25 mouse cellular contexts compared by ENCODE assay signal in genomic region chr2:103694777-103695563, GRCm38 (mm10).
DNase-seq lines count a peak whose midpoint lies in the region; ATAC-seq and TF ChIP-seq lines count a peak whose summit lies in the region.
"Had no signal": no experiment of that assay in that cellular context is flagged by ENCODE, and none has a peak within 500 bp of the region (broad histone marks: within the 10 kb centered on the region; RNA-seq: fewer than 3 reads in every experiment).

No protein-coding gene starts in this region.

- dilution Hi-C loops in CH12.LX (cut with MboI; ENCODE audit: extremely low pct_ligation_motif_present, extremely low pct_unique_long_range_greater_than_20kb, low sequenced_read_pairs) = no loop called here

- peak; percentile 77 for ATAC-seq in common myeloid progenitor, adult 5-6 weeks (replicated peaks; ENCODE audit: low read depth, poor library complexity, severe bottlenecking)
- no peak for ATAC-seq in limb, embryonic 12.5 days (ENCODE audit: insufficient number of reproducible peaks, insufficient read depth, low FRiP score, low TSS enrichment, low read depth)
- no peak for ATAC-seq in cerebellum, adult (ENCODE audit: insufficient number of reproducible peaks, low FRiP score, low TSS enrichment)
- ATAC-seq: intestine, embryonic 15.5 days had no signal

- H3K27ac ChIP-seq in CH12.LX (ENCODE audit: insufficient read depth, low read depth) = no peak overlapping the region
- peak overlapping the region; percentile 82 for H3K27ac ChIP-seq in limb, embryonic 12.5 days
- H3K27ac ChIP-seq in heart, adult 2 months = no peak overlapping the region
- H3K27ac ChIP-seq in left cerebral cortex, adult 2 months = no peak overlapping the region
- H3K27ac ChIP-seq: forebrain, embryonic 12.5 days; hindbrain, embryonic 12.5 days; intestine, embryonic 15.5 days; kidney, embryonic 15.5 days; liver, embryonic 13.5 days; lung, embryonic 15.5 days; neural tube, embryonic 13.5 days had no signal

- no peak overlapping the region for H3K4me3 ChIP-seq in CH12.LX (replicated peaks in 1 of 3; ENCODE audit: low read depth in 2 of 3, low read length in 2 of 3, poor library complexity in 1 of 3)
- H3K4me3 ChIP-seq in limb, embryonic 12.5 days (replicated peaks) = no peak overlapping the region
- H3K4me3 ChIP-seq in heart, adult 2 months = no peak overlapping the region
- H3K4me3 ChIP-seq in left cerebral cortex, adult 2 months = no peak overlapping the region
- H3K4me3 ChIP-seq: forebrain, embryonic 12.5 days; hindbrain, embryonic 12.5 days; intestine, embryonic 15.5 days; kidney, embryonic 15.5 days; liver, embryonic 13.5 days; lung, embryonic 15.5 days; neural tube, embryonic 13.5 days had no signal

- peaks cover 0 to 32% of the 10 kb centered on the region in 2 experiments; a peak in 2 of 4 replicates for H3K4me1 ChIP-seq in CH12.LX (ENCODE audit: control insufficient read depth in 1 of 2, insufficient read depth in 2 of 2)
- peaks cover 41% of the 10 kb centered on the region for H3K4me1 ChIP-seq in limb, embryonic 12.5 days (replicated peaks)
- H3K4me1 ChIP-seq in heart, adult 2 months (ENCODE audit: control insufficient read depth, insufficient read depth, low read length) = peaks cover 2% of the 10 kb centered on the region; the same call in 1 of the 2 replicates
- H3K4me1 ChIP-seq: liver, embryonic 13.5 days had no signal

- 35% methylated on average over 4 of the region's 4 CpGs for WGBS in limb, embryonic 12.5 days
- WGBS in heart, adult 2 months = 83% methylated on average over 4 of the region's 4 CpGs

- DNase-seq in CH12.LX (ENCODE audit: extremely low read depth) = peak; percentile 21
- peak; percentile 77 for DNase-seq in fibroblast of lung, adult 2 months (ENCODE audit: low read depth)
- no peak for DNase-seq in heart, adult 2 months
- DNase-seq in left cerebral cortex, adult 2 months (ENCODE audit: extremely low spot score in 1 of 2, low spot score in 2 of 2) = no peak
- DNase-seq in thymus, postnatal 0 days (ENCODE audit: low spot score) = no peak
- DNase-seq: adrenal gland, postnatal 14 days; cerebellum, adult 18-20 months; cerebellum, postnatal 25 days; gastrocnemius, postnatal 25 days; heart, postnatal 10 days; liver, embryonic 13.5 days; lung, postnatal 4 days; midbrain, embryonic 14.5 days; right cerebral cortex, adult 18-20 months; thymus, postnatal 4 days had no signal

- no peak overlapping the region for H3K9ac ChIP-seq in CH12.LX (ENCODE audit: insufficient read depth, low read depth)
- no peak overlapping the region for H3K9ac ChIP-seq in limb, embryonic 12.5 days (replicated peaks)
- no peak overlapping the region for H3K9ac ChIP-seq in heart, adult 2 months (ENCODE audit: low read depth, low read length)
- H3K9ac ChIP-seq: forebrain, embryonic 12.5 days; hindbrain, embryonic 12.5 days; intestine, embryonic 15.5 days; kidney, embryonic 15.5 days; liver, embryonic 13.5 days; lung, embryonic 15.5 days; neural tube, embryonic 13.5 days had no signal

- in situ Hi-C loops in CH12.LX (cut with MboI; ENCODE audit: low pct_ligation_motif_present, low pct_unique_long_range_greater_than_20kb, low sequenced_read_pairs) = loop anchor here (5.0 kb wide), 1 partner anchor 128 kb away; the partner anchor contains the start of gene Abtb2

- peaks cover 0 to 9% of the 10 kb centered on the region in 2 experiments for H3K36me3 ChIP-seq in CH12.LX (replicated peaks in 1 of 2; ENCODE audit: control insufficient read depth in 1 of 2, insufficient read depth in 1 of 2, low read length in 1 of 2)
- peaks cover 2% of the 10 kb centered on the region; the same call in 1 of the 2 replicates for H3K36me3 ChIP-seq in limb, embryonic 12.5 days
- H3K36me3 ChIP-seq in heart, adult 2 months (ENCODE audit: control insufficient read depth, insufficient read depth, low read length) = no peaks in the 10 kb centered on the region; the same call in 1 of the 2 replicates
- H3K36me3 ChIP-seq: forebrain, embryonic 12.5 days; hindbrain, embryonic 12.5 days; intestine, embryonic 15.5 days; kidney, embryonic 15.5 days; liver, embryonic 13.5 days; lung, embryonic 15.5 days; neural tube, embryonic 13.5 days had no signal

- no peak for TF ChIP-seq EP300 in CH12.LX (IDR thresholded peaks at IDR 0.05; ENCODE audit: low read length)
- TF ChIP-seq EP300 in heart, adult 2 months (IDR thresholded peaks at IDR 0.05; ENCODE audit: insufficient read depth, low read depth, low read length) = no peak

- no peaks in the 10 kb centered on the region for H3K9me3 ChIP-seq in CH12.LX (replicated peaks; ENCODE audit: low read length)
- H3K9me3 ChIP-seq in limb, embryonic 12.5 days = no peaks in the 10 kb centered on the region
- H3K9me3 ChIP-seq: forebrain, embryonic 12.5 days; hindbrain, embryonic 12.5 days; intestine, embryonic 15.5 days; kidney, embryonic 15.5 days; liver, embryonic 13.5 days; lung, embryonic 15.5 days; neural tube, embryonic 13.5 days had no signal

- TF ChIP-seq CTCF in CH12.LX (conservative IDR thresholded peaks at IDR 0.05 in 1 of 2, IDR thresholded peaks at IDR 0.05 in 1 of 2; ENCODE audit: low read depth in 2 of 2, low read length in 2 of 2) = peak in 1 of 2 experiments; percentile 59; a peak in 2 of 4 replicates
- TF ChIP-seq CTCF in heart, adult 2 months (IDR thresholded peaks at IDR 0.05) = no peak
- no peak for TF ChIP-seq CTCF in left cerebral cortex, adult 2 months (IDR thresholded peaks at IDR 0.05)

- intact Hi-C loops in heart, adult 2 months (cut with DNase I) = no loop called here
- intact Hi-C loops in left cerebral cortex, adult 2 months (cut with DNase I) = no loop called here

- peak; percentile 63 for TF ChIP-seq RAD21 in CH12.LX (IDR thresholded peaks at IDR 0.05; ENCODE audit: low read depth, low read length)

- H3K4me2 ChIP-seq in CH12.LX (ENCODE audit: insufficient read depth, low read depth, poor library complexity, severe bottlenecking) = no peak overlapping the region
- no peak overlapping the region for H3K4me2 ChIP-seq in limb, embryonic 12.5 days
- H3K4me2 ChIP-seq: forebrain, embryonic 12.5 days; heart, embryonic 11.5 days; hindbrain, embryonic 12.5 days; intestine, embryonic 15.5 days; kidney, embryonic 15.5 days; liver, embryonic 13.5 days; lung, embryonic 15.5 days; neural tube, embryonic 13.5 days had no signal

- H3K79me2 ChIP-seq in CH12.LX (replicated peaks; ENCODE audit: control insufficient read depth, extremely low read depth, insufficient read depth, poor library complexity, severe bottlenecking) = no peaks in the 10 kb centered on the region
- no peaks in the 10 kb centered on the region; the same call in 1 of the 2 replicates for H3K79me2 ChIP-seq in heart, adult 2 months (replicated peaks; ENCODE audit: control insufficient read depth, insufficient read depth, low read length)

- no peak for TF ChIP-seq POLR2A in CH12.LX (IDR thresholded peaks at IDR 0.05; ENCODE audit: low read depth, low read length)
- no peak for TF ChIP-seq POLR2A in heart, adult 2 months (IDR thresholded peaks at IDR 0.05; ENCODE audit: insufficient read depth, low read depth, low read length)

- no peaks in the 10 kb centered on the region for H3K27me3 ChIP-seq in CH12.LX (replicated peaks)
- H3K27me3 ChIP-seq in limb, embryonic 12.5 days = no peaks in the 10 kb centered on the region
- H3K27me3 ChIP-seq in heart, adult 2 months (ENCODE audit: control insufficient read depth, insufficient read depth, low read length) = no peaks in the 10 kb centered on the region
- H3K27me3 ChIP-seq: forebrain, embryonic 12.5 days; hindbrain, embryonic 12.5 days; intestine, embryonic 15.5 days; kidney, embryonic 15.5 days; liver, embryonic 13.5 days; lung, embryonic 15.5 days; neural tube, embryonic 13.5 days had no signal

TF ChIP-seq in CH12.LX, 34 proteins besides CTCF, POLR2A, EP300 and RAD21:
- TF ChIP-seq KAT2A (IDR thresholded peaks at IDR 0.05; ENCODE audit: insufficient replicate concordance, low read length) (no peak), ZC3H11A (IDR thresholded peaks at IDR 0.05; ENCODE audit: low read depth, low read length) (no peak; the same call in 1 of the 2 replicates), SMC3 (IDR thresholded peaks at IDR 0.05; ENCODE audit: low read depth, low read length) (peak; percentile 80)

Comparison
In these comparisons a context has a peak if more than half of its experiments do, and no peak if none do; other contexts are left out.
1. DNase-seq: peak in CH12.LX (single experiment) and fibroblast of lung, adult 2 months (single experiment); none in heart, adult 2 months (0 of 2), left cerebral cortex, adult 2 months (0 of 2) and thymus, postnatal 0 days (single experiment).